Mouse (Mus musculus) naive thymus-derived CD4-positive, alpha-beta T cell, adult 2 months (primary cell): Measurements from ENCODE around the gene Trim69.
"Not testable (repeated sequence)": the region's sequence is repeated elsewhere in the genome, so short reads cannot be mapped to it uniquely, and the experiment has no call there.

ENCODE experiments used
- DNase-seq: peaks from one replicate; pipeline ENCODE4 v3.0.0-alpha.2; 2011; ENCODE audit warnings: low read depth

Trim69 gene

DNA sequence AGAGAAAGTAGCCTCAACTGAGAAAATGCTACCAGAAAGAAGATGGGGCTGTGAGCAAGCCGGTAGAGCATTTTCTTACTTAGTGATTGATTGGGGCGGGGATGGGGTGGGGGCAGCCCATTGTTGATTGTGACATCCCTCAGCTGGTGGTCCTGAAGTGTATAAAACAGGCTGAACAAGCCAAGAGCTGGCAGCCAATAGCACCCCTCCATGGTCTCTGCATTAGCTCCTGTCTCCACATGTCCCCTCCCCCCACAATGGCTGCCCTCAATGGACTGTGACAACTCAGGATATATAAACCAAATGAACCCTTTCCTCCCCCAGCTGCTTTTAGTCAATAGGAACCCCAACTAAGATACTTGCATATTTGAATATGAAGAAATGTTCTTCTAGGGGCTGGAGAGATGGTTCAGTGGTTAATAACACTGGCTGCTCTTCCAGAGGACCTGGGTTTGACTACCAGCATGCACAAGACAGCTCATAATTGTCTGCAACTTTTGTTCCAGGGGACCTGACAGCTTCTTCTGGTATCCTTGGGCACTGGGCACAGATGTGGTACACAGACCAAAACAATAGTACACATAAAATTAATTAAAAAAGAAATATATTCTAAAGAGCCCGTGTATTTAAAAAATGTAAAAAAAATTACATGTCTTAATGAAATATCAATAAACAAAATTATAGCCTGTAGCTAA is 50.2 kb downstream of the Trim69 start:
- no peak for DNase-seq

DNA sequence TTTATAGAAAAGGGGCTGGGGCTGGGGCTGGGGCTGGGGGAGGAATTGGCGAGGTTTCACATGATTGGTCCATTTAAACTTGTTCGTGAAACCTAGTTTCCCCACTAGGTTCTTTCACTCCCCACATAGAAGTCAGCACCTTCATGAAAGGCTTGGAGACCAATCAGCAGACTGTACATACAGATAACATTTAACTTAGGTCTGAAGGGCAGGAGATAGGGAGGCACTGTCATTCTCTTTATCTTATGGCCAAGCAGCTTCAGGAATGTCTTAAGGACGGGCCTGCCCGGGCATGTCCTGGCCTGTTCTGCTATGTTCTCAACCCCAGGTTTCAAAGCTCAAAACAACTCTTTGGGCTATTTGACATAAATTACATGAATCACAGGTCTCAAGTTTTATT is 56.6 kb downstream of the Trim69 start:
- not testable (repeated sequence) for DNase-seq

DNA sequence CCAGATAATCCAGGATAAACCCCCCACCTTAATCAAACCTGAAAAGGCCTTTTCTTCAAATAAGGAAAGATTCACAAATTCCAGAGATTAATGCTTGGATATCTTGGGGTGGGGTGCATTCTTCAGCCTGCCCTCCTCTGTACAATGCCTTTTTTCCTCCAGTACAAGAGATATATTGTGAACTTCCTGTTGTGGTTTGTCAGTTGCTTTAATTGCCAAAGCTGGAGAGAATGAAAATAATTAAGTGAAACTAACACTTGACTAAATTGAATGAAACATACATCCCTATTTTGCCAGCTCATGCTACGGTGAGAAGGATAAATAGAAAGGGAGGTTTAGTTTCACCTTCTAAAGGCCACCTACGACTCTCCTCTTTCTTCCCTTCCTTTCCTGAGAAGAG is 57.7 kb downstream of the Trim69 start:
- no peak for DNase-seq

DNA sequence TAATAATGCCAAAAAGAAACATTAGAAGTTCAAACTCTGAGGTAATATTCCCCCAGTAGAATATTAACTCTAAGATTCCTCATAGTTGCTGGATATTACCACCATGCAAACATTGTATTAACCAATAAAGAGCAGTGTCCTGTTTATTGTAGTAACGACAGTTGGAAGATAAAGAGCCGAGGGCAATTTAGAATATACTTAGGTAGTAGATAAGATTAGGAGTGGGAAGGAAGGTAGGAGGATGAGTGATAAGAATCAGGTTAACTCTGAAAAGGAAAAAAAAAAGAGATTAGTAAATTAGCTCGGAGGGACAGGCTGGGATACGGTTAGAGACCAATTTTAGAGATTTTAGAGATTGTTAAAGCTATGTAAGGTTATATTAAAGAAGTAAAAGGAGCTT is 60.9 kb downstream of the Trim69 start:
- DNase-seq = no peak

DNA sequence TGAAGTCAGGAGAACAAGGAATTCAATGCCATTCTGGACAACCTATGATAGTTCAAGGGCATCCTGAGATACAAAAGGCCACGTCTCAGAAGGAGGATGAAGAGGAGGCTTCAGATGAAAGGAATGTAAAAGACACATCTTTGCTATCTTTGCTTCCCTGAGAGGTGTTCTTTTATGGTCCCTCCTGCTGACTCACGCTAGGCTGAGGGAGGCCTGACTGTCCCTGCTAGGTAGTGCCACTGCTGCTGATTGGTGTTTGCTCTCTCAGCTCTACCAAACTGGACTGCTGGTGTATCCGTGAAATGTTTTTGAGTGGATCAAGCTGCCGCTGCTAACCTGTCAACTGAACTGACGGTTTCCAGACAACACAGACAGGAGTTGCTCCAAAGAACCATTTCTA is 61.3 kb downstream of the Trim69 start:
- DNase-seq = no peak

DNA sequence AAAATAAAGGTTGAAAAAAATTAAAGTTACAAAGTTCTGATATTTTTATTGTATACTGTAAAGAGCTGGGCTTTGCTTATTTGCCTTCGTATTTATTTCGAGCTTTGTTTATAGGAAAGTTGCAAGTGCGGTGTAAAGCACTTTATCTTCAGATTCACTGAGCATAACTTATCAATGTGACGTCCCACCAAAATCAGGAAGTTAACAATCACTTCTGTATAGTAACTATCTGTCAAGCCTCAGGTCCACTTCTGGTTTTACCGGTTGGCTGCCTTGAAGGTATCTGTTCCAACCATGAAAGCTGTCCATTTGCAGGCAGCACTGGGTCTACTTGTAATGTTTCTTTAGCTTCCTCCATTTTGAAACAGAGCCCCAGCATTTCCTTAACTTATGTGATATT is 61.8 kb downstream of the Trim69 start:
- no peak for DNase-seq

DNA sequence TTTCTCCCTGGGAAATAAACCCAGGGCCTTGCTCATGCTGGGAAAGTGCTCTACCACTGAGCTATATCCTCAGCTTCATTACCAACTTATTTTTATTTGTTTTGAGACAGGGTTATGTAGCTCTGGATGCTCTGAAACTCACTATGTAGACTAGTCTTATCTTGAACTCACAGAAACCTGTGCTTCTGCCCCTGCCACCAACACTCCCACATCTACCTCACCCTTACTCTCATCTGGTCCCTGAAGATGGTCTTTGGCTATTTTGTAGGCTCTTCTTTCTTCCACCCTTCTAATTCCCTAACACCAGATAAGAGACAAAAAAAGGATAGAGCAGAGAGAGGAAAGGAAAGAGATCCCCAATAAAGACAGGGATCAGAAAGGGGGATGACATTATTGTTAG is 63.2 kb downstream of the Trim69 start:
- DNase-seq = no peak
